18 mouse cellular contexts compared by ENCODE assay signal in genomic region chrX:139920572-139920971, GRCm38 (mm10).
"Had no signal": no experiment of that assay in that cellular context is flagged by ENCODE, and none has a peak within 500 bp of the region (broad histone marks: within the 10 kb centered on the region; RNA-seq: fewer than 3 reads in every experiment).

No protein-coding gene starts in this region.

- DNase-seq: gastrocnemius, adult 2 months; gastrocnemius, postnatal 10 days; heart, adult 18-20 months; heart, postnatal 10 days; heart, postnatal 4 days; kidney, adult 11 months; kidney, adult 8-10 months; kidney, postnatal 10 days; kidney, postnatal 25 days; kidney, postnatal 4 days; layer of hippocampus, postnatal 36 days; left cerebral cortex, postnatal 4 days had no signal

- H3K27me3 ChIP-seq: heart, embryonic 12.5 days; hindbrain, embryonic 12.5 days; limb, embryonic 15.5 days; liver, embryonic 12.5 days had no signal

- ATAC-seq: hindbrain, embryonic 16.5 days; intestine, embryonic 16.5 days; liver, embryonic 12.5 days had no signal
